Mouse (Mus musculus): ENCODE measurements around the gene Ppm1g.

GRCm38 (mm10) chr5:31192045-31192938, 28.2 kb downstream of the Ppm1g start:
- no peak for TF ChIP-seq CTCF (IDR thresholded peaks at IDR 0.05)
- no peak for TF ChIP-seq EP300 (IDR thresholded peaks at IDR 0.05)
